Mouse (Mus musculus) lung, adult 18-20 months (tissue): ENCODE data around the gene Large2.

Experiments
- DNase-seq, 2 experiments: peaks; one replicate each; pipeline ENCODE4 v3.0.0; 2022; ENCODE audit warnings: mixed read lengths in 2 of 2

Large2 gene

GRCm38 (mm10) chr2:92371971-92372690 is 2.5 kb downstream of the Large2 start:
- DNase-seq, result peak in 1 of 2 experiments; percentile 53

GRCm38 (mm10) chr2:92370821-92371805 is 3.6 kb downstream of the Large2 start:
- peak; percentile 87 to 91 for DNase-seq

- DNase-seq, result no peak
Measured at GRCm38 (mm10) chr2:92370375-92370774, 4.3 kb downstream of the Large2 start.

GRCm38 (mm10) chr2:92367383-92368029 is 7.2 kb downstream of the Large2 start:
- DNase-seq, result peak in 1 of 2 experiments; percentile 49

GRCm38 (mm10) chr2:92365568-92365967 is 9.1 kb downstream of the Large2 start:
- DNase-seq, result no peak

- no peak for DNase-seq
Measured at GRCm38 (mm10) chr2:92364086-92364485, 10.6 kb downstream of the Large2 start.

- DNase-seq, result no peak
Measured at GRCm38 (mm10) chr2:92362571-92363228, 12.0 kb downstream of the Large2 start.

GRCm38 (mm10) chr2:92361795-92362194 is 12.9 kb downstream of the Large2 start:
- no peak for DNase-seq

GRCm38 (mm10) chr2:92360893-92361292 is 13.8 kb downstream of the Large2 start:
- DNase-seq, result no peak

- no peak for DNase-seq
Measured at GRCm38 (mm10) chr2:92360186-92360823, 14.4 kb downstream of the Large2 start.

GRCm38 (mm10) chr2:92359301-92359700 is 15.4 kb downstream of the Large2 start:
- DNase-seq, result peak; percentile 59 to 76

- no peak for DNase-seq
Measured at GRCm38 (mm10) chr2:92354224-92354623, 20.4 kb downstream of the Large2 start.

GRCm38 (mm10) chr2:92353402-92353801 is 21.3 kb downstream of the Large2 start:
- no peak for DNase-seq

- no peak for DNase-seq
Measured at GRCm38 (mm10) chr2:92350686-92351085, 24.0 kb downstream of the Large2 start.

- no peak for DNase-seq
Measured at GRCm38 (mm10) chr2:92349589-92350425, 24.9 kb downstream of the Large2 start.

GRCm38 (mm10) chr2:92347191-92347590 is 27.5 kb downstream of the Large2 start:
- no peak for DNase-seq

GRCm38 (mm10) chr2:92342418-92342817 is 32.3 kb downstream of the Large2 start:
- no peak for DNase-seq

GRCm38 (mm10) chr2:92331871-92332270 is 42.8 kb downstream of the Large2 start:
- no peak for DNase-seq

- DNase-seq, result no peak
Measured at GRCm38 (mm10) chr2:92331410-92331809, 43.3 kb downstream of the Large2 start.

- peak; percentile 20 to 41 for DNase-seq
Measured at GRCm38 (mm10) chr2:92330840-92331239, 43.8 kb downstream of the Large2 start.

- no peak for DNase-seq
Measured at GRCm38 (mm10) chr2:92328206-92328605, 46.5 kb downstream of the Large2 start.
